Comparison of ENCODE assay signal across 8 mouse cellular contexts in genomic region chr16:19982537-19983257, GRCm38 (mm10). TPM values are rescaled to one million over a fixed set of nuclear protein-coding genes. Genes with fewer than 3 reads are reported as not detected.
A peak's percentile ranks its signal among the peaks of the same experiment; 100 is the strongest.
DNase-seq lines count a peak whose midpoint lies in the region; ATAC-seq and TF ChIP-seq lines count a peak whose summit lies in the region.

Gene Klhl6, minus strand, starts transcription at chr16:19983037.

- TF ChIP-seq CTCF in cortical plate, adult 2 months (IDR thresholded peaks at IDR 0.05; ENCODE audit: extremely low read depth, insufficient read depth, low read length): no peak
- TF ChIP-seq CTCF in liver, adult 2 months (IDR thresholded peaks at IDR 0.05; ENCODE audit: low read depth, low read length): no peak

- no peaks in the 10 kb centered on the region for H3K27me3 ChIP-seq in hindbrain, embryonic 11.5 days (ENCODE audit: control insufficient read depth, insufficient read depth, low read length)
- H3K27me3 ChIP-seq in hindbrain, embryonic 12.5 days: no peaks in the 10 kb centered on the region
- no peaks in the 10 kb centered on the region for H3K27me3 ChIP-seq in liver, adult 2 months (ENCODE audit: control insufficient read depth, insufficient read depth, low read length)
- no peaks in the 10 kb centered on the region for H3K27me3 ChIP-seq in neural tube, embryonic 15.5 days (replicated peaks)

- no peak within 1 kb of the TSS for H3K4me3 ChIP-seq in hindbrain, embryonic 11.5 days (ENCODE audit: low read depth, low read length)
- no peak within 1 kb of the TSS for H3K4me3 ChIP-seq in hindbrain, embryonic 12.5 days
- H3K4me3 ChIP-seq in cortical plate, adult 2 months (ENCODE audit: insufficient read depth, low read length): peak within 1 kb of the TSS; percentile 33; the same call in 1 of the 2 replicates
- H3K4me3 ChIP-seq in liver, adult 2 months (ENCODE audit: insufficient read depth, low read depth, low read length): peak within 1 kb of the TSS; percentile 59
- no peak within 1 kb of the TSS for H3K4me3 ChIP-seq in neural tube, embryonic 15.5 days (replicated peaks)

- no peaks in the 10 kb centered on the region; the same call in 1 of the 2 replicates for H3K79me2 ChIP-seq in liver, adult 2 months (ENCODE audit: control insufficient read depth, insufficient read depth, low read length)

- no peak within 1 kb of the TSS for H3K4me2 ChIP-seq in hindbrain, embryonic 11.5 days (replicated peaks; ENCODE audit: low read depth, low read length)
- no peak within 1 kb of the TSS for H3K4me2 ChIP-seq in hindbrain, embryonic 12.5 days (replicated peaks)
- no peak within 1 kb of the TSS for H3K4me2 ChIP-seq in neural tube, embryonic 15.5 days

- H3K9ac ChIP-seq in hindbrain, embryonic 11.5 days (ENCODE audit: low read depth, low read length): no peak within 1 kb of the TSS
- H3K9ac ChIP-seq in hindbrain, embryonic 12.5 days: no peak within 1 kb of the TSS
- peak within 1 kb of the TSS; percentile 73 for H3K9ac ChIP-seq in liver, adult 2 months (ENCODE audit: low read depth, low read length)
- H3K9ac ChIP-seq in neural tube, embryonic 15.5 days (replicated peaks): no peak within 1 kb of the TSS

- H3K4me1 ChIP-seq in hindbrain, embryonic 11.5 days (replicated peaks; ENCODE audit: control insufficient read depth, insufficient read depth, low read length): no peaks in the 10 kb centered on the region
- no peaks in the 10 kb centered on the region for H3K4me1 ChIP-seq in hindbrain, embryonic 12.5 days
- H3K4me1 ChIP-seq in cortical plate, adult 2 months (ENCODE audit: control insufficient read depth, insufficient read depth, low read length): no peaks in the 10 kb centered on the region
- H3K4me1 ChIP-seq in liver, adult 2 months (ENCODE audit: control insufficient read depth, insufficient read depth, low read length): no peaks in the 10 kb centered on the region; the same call in 1 of the 2 replicates
- no peaks in the 10 kb centered on the region for H3K4me1 ChIP-seq in neural tube, embryonic 15.5 days

- DNase-seq in hindbrain, embryonic 11.5 days (ENCODE audit: low spot score): peak; percentile 6
- peak; percentile 65 to 70 for DNase-seq in heart, postnatal 36 days
- peak; percentile 41 for DNase-seq in liver, adult 2 months (ENCODE audit: extremely low read depth, low read depth, low spot score)
- no peak for DNase-seq in urinary bladder, postnatal 4 days (ENCODE audit: low spot score in 2 of 2)
- DNase-seq in Muller cell, postnatal 12 days (ENCODE audit: inconsistent ontology term): no peak

- no peak for TF ChIP-seq POLR2A in cortical plate, adult 2 months (IDR thresholded peaks at IDR 0.05; ENCODE audit: extremely low read depth, insufficient read depth, low read length)
- TF ChIP-seq POLR2A in liver, adult 2 months (IDR thresholded peaks at IDR 0.05; ENCODE audit: extremely low read depth, insufficient read depth, low read length): no peak

- H3K36me3 ChIP-seq in hindbrain, embryonic 11.5 days (ENCODE audit: control insufficient read depth, insufficient read depth, low read length): no peaks in the 10 kb centered on the region
- H3K36me3 ChIP-seq in hindbrain, embryonic 12.5 days: no peaks in the 10 kb centered on the region
- no peaks in the 10 kb centered on the region for H3K36me3 ChIP-seq in liver, adult 2 months (ENCODE audit: control insufficient read depth, insufficient read depth, low read length)
- no peaks in the 10 kb centered on the region for H3K36me3 ChIP-seq in neural tube, embryonic 15.5 days

- H3K27ac ChIP-seq in hindbrain, embryonic 11.5 days (ENCODE audit: low read depth, low read length): no peak within 1 kb of the TSS
- no peak within 1 kb of the TSS for H3K27ac ChIP-seq in hindbrain, embryonic 12.5 days
- H3K27ac ChIP-seq in cortical plate, adult 2 months (ENCODE audit: insufficient read depth, low read length): peak within 1 kb of the TSS; percentile 73
- H3K27ac ChIP-seq in liver, adult 2 months (replicated peaks; ENCODE audit: insufficient read depth, low read depth, low read length): peak within 1 kb of the TSS; percentile 80
- H3K27ac ChIP-seq in neural tube, embryonic 15.5 days (replicated peaks): peak within 1 kb of the TSS; percentile 23; the same call in 1 of the 2 replicates

- intact Hi-C loops in heart, postnatal 36 days (cut with DNase I): loop anchor here (2.0 to 5.0 kb wide), 2 partner anchors 76 to 115 kb away; partner anchors contain the start of gene Klhl24

- no peak for ATAC-seq in hindbrain, embryonic 11.5 days (ENCODE audit: low FRiP score)
- ATAC-seq in hindbrain, embryonic 12.5 days (ENCODE audit: low FRiP score): no peak
- ATAC-seq in neural tube, embryonic 15.5 days (ENCODE audit: low FRiP score): no peak

- no peaks in the 10 kb centered on the region for H3K9me3 ChIP-seq in hindbrain, embryonic 11.5 days (ENCODE audit: control insufficient read depth, low read length)
- H3K9me3 ChIP-seq in hindbrain, embryonic 12.5 days (replicated peaks): no peaks in the 10 kb centered on the region
- H3K9me3 ChIP-seq in neural tube, embryonic 15.5 days (replicated peaks): no peaks in the 10 kb centered on the region

- 63% methylated on average over 14 of the region's 14 CpGs for WGBS in hindbrain, embryonic 11.5 days
- WGBS in hindbrain, embryonic 12.5 days: 65% methylated on average over 14 of the region's 14 CpGs
- WGBS in liver, adult 2 months: 64% methylated on average over 14 of the region's 14 CpGs
- 74% methylated on average over 14 of the region's 14 CpGs for WGBS in neural tube, embryonic 15.5 days

RNA-seq across cellular contexts. Expression of gene Klhl6, which starts in this region (rescaled TPM):
- 7.3 and 8.3 TPM in 2 replicates for polyA plus RNA-seq in hindbrain, embryonic 11.5 days (2014; fragmentation: Nextera tagmentation; extraction: Ambion mirVana)
- 6.8 and 7.3 TPM in 2 replicates for polyA plus RNA-seq in hindbrain, embryonic 12.5 days (2016; fragmentation: Nextera tagmentation; extraction: Ambion mirVana)
- polyA plus RNA-seq in cortical plate, adult 2 months (2012; rRNA removed): 2.7 and 2.8 TPM in 2 replicates
- 1 to 10 TPM; 5.3 to 6.3 TPM for total RNA-seq in heart, postnatal 36 days (2021)
- total RNA-seq in liver, adult 2 months (2014; rRNA removed): 3.5 TPM in 2 replicates
- polyA plus RNA-seq in liver, adult 2 months (2012; rRNA removed): 0.68 and 1.1 TPM in 2 replicates
- 3.9 and 15.5 TPM in 2 replicates for polyA plus RNA-seq in neural tube, embryonic 15.5 days (2015; fragmentation: Nextera tagmentation; extraction: Ambion mirVana)

Comparison
In these comparisons a context has a peak if more than half of its experiments do, and no peak if none do; other contexts are left out.
1. DNase-seq: peak in hindbrain, embryonic 11.5 days (single experiment), heart, postnatal 36 days (2 of 2) and liver, adult 2 months (single experiment); none in urinary bladder, postnatal 4 days (0 of 2) and Muller cell, postnatal 12 days (single experiment).
2. H3K27ac ChIP-seq: peak in cortical plate, adult 2 months (single experiment), liver, adult 2 months (single experiment) and neural tube, embryonic 15.5 days (single experiment); none in hindbrain, embryonic 11.5 days (single experiment) and hindbrain, embryonic 12.5 days (single experiment).
3. H3K4me3 ChIP-seq: peak in cortical plate, adult 2 months (single experiment) and liver, adult 2 months (single experiment); none in hindbrain, embryonic 11.5 days (single experiment), hindbrain, embryonic 12.5 days (single experiment) and neural tube, embryonic 15.5 days (single experiment).